18 mouse cellular contexts compared by ENCODE assay signal in genomic region chr12:90945743-90946527, GRCm38 (mm10).
DNase-seq lines count a peak whose midpoint lies in the region; ATAC-seq and TF ChIP-seq lines count a peak whose summit lies in the region.
"Had no signal": no experiment of that assay in that cellular context is flagged by ENCODE, and none has a peak within 500 bp of the region (broad histone marks: within the 10 kb centered on the region; RNA-seq: fewer than 3 reads in every experiment).

No protein-coding gene starts in this region.

- H3K4me2 ChIP-seq in heart, postnatal 0 days (ENCODE audit: low read depth, low read length) = peak overlapping the region; percentile 33
- no peak overlapping the region for H3K4me2 ChIP-seq in forebrain, embryonic 14.5 days (ENCODE audit: low read length)
- H3K4me2 ChIP-seq in hindbrain, embryonic 11.5 days (replicated peaks; ENCODE audit: low read depth, low read length) = no peak overlapping the region
- H3K4me2 ChIP-seq: midbrain, embryonic 13.5 days had no signal

- H3K4me1 ChIP-seq in heart, adult 2 months (ENCODE audit: control insufficient read depth, insufficient read depth, low read length) = no peaks in the 10 kb centered on the region
- peaks cover 7% of the 10 kb centered on the region; the same call in 1 of the 2 replicates for H3K4me1 ChIP-seq in heart, postnatal 0 days (ENCODE audit: control insufficient read depth, insufficient read depth)
- no peaks in the 10 kb centered on the region for H3K4me1 ChIP-seq in forebrain, embryonic 14.5 days (ENCODE audit: control insufficient read depth, insufficient read depth, low read length)
- no peaks in the 10 kb centered on the region for H3K4me1 ChIP-seq in hindbrain, embryonic 11.5 days (replicated peaks; ENCODE audit: control insufficient read depth, insufficient read depth, low read length)
- H3K4me1 ChIP-seq: midbrain, embryonic 13.5 days had no signal

- no peak overlapping the region for H3K4me3 ChIP-seq in heart, adult 2 months
- no peak overlapping the region for H3K4me3 ChIP-seq in heart, postnatal 0 days (ENCODE audit: low read depth, low read length)
- no peak overlapping the region for H3K4me3 ChIP-seq in forebrain, embryonic 14.5 days (ENCODE audit: low read depth, low read length)
- H3K4me3 ChIP-seq in hindbrain, embryonic 11.5 days (ENCODE audit: low read depth, low read length) = no peak overlapping the region
- H3K4me3 ChIP-seq: erythroblast, embryonic 14.5 days; midbrain, embryonic 13.5 days had no signal

- peak; percentile 93 for DNase-seq in heart, adult 11 months
- no peak for DNase-seq in heart, postnatal 25 days (ENCODE audit: low spot score)
- DNase-seq in heart, adult 2 months = peak in 1 of 2 experiments; percentile 38
- peak; percentile 87 for DNase-seq in heart, postnatal 0 days (ENCODE audit: low spot score)
- no peak for DNase-seq in forebrain, embryonic 14.5 days (ENCODE audit: low spot score)
- DNase-seq in frontal cortex, postnatal 14 days (ENCODE audit: low spot score in 2 of 2) = no peak
- no peak for DNase-seq in thymus, postnatal 14 days
- DNase-seq in hindbrain, embryonic 11.5 days (ENCODE audit: low spot score) = no peak
- DNase-seq: adrenal gland, postnatal 25 days; cerebellum, postnatal 25 days; gastrocnemius, postnatal 14 days; kidney, adult 8-10 months; kidney, postnatal 4 days; liver, postnatal 0 days had no signal

- intact Hi-C loops in heart, postnatal 25 days (cut with DNase I) = no loop called here
- intact Hi-C loops in heart, adult 2 months (cut with DNase I) = no loop called here

- no peak overlapping the region for H3K9ac ChIP-seq in heart, adult 2 months (ENCODE audit: low read depth, low read length)
- no peak overlapping the region for H3K9ac ChIP-seq in heart, postnatal 0 days (replicated peaks; ENCODE audit: low read depth, low read length)
- H3K9ac ChIP-seq in forebrain, embryonic 14.5 days (ENCODE audit: low read length) = no peak overlapping the region
- H3K9ac ChIP-seq in hindbrain, embryonic 11.5 days (ENCODE audit: low read depth, low read length) = no peak overlapping the region
- H3K9ac ChIP-seq: liver, postnatal 0 days; midbrain, embryonic 13.5 days had no signal

- peak; percentile 96 for ATAC-seq in heart, postnatal 0 days (ENCODE audit: insufficient read depth, low read depth)
- ATAC-seq in forebrain, embryonic 14.5 days = no peak
- ATAC-seq in hindbrain, embryonic 11.5 days (ENCODE audit: low FRiP score) = no peak
- ATAC-seq: liver, postnatal 0 days; midbrain, embryonic 13.5 days had no signal

- TF ChIP-seq EP300 in heart, adult 2 months (IDR thresholded peaks at IDR 0.05; ENCODE audit: insufficient read depth, low read depth, low read length) = 0 out of 2 replicates have a peak, but pooled peaks have one; percentile 25
- peak; percentile 95 for TF ChIP-seq EP300 in heart, postnatal 0 days (IDR thresholded peaks at IDR 0.05; ENCODE audit: low read depth)

- H3K36me3 ChIP-seq in heart, adult 2 months (ENCODE audit: control insufficient read depth, insufficient read depth, low read length) = peaks cover 2% of the 10 kb centered on the region; the same call in 1 of the 2 replicates
- H3K36me3 ChIP-seq in heart, postnatal 0 days (replicated peaks; ENCODE audit: control insufficient read depth, insufficient read depth, low read length) = no peaks in the 10 kb centered on the region
- H3K36me3 ChIP-seq in forebrain, embryonic 14.5 days (ENCODE audit: control insufficient read depth, insufficient read depth, low read length) = no peaks in the 10 kb centered on the region
- no peaks in the 10 kb centered on the region for H3K36me3 ChIP-seq in hindbrain, embryonic 11.5 days (ENCODE audit: control insufficient read depth, insufficient read depth, low read length)
- H3K36me3 ChIP-seq: G1E; midbrain, embryonic 13.5 days had no signal

- TF ChIP-seq POLR2A in heart, adult 2 months (IDR thresholded peaks at IDR 0.05; ENCODE audit: insufficient read depth, low read depth, low read length) = no peak

- H3K79me2 ChIP-seq in heart, adult 2 months (replicated peaks; ENCODE audit: control insufficient read depth, insufficient read depth, low read length) = no peaks in the 10 kb centered on the region

- TF ChIP-seq CTCF in heart, adult 2 months (IDR thresholded peaks at IDR 0.05) = no peak
- TF ChIP-seq CTCF in heart, postnatal 0 days (IDR thresholded peaks at IDR 0.05; ENCODE audit: low read depth) = no peak

- H3K9me3 ChIP-seq in heart, postnatal 0 days (replicated peaks; ENCODE audit: control insufficient read depth, low read length) = no peaks in the 10 kb centered on the region
- no peaks in the 10 kb centered on the region for H3K9me3 ChIP-seq in forebrain, embryonic 14.5 days (replicated peaks; ENCODE audit: control insufficient read depth, low read length)
- H3K9me3 ChIP-seq in hindbrain, embryonic 11.5 days (ENCODE audit: control insufficient read depth, low read length) = no peaks in the 10 kb centered on the region
- H3K9me3 ChIP-seq: G1E; midbrain, embryonic 13.5 days had no signal

- no peaks in the 10 kb centered on the region for H3K27me3 ChIP-seq in heart, adult 2 months (ENCODE audit: control insufficient read depth, insufficient read depth, low read length)
- H3K27me3 ChIP-seq in heart, postnatal 0 days (ENCODE audit: control insufficient read depth, insufficient read depth, low read length) = no peaks in the 10 kb centered on the region
- no peaks in the 10 kb centered on the region for H3K27me3 ChIP-seq in forebrain, embryonic 14.5 days (replicated peaks; ENCODE audit: control insufficient read depth, insufficient read depth, low read length)
- H3K27me3 ChIP-seq in hindbrain, embryonic 11.5 days (ENCODE audit: control insufficient read depth, insufficient read depth, low read length) = no peaks in the 10 kb centered on the region
- H3K27me3 ChIP-seq: midbrain, embryonic 13.5 days had no signal

- peak overlapping the region; percentile 79 for H3K27ac ChIP-seq in heart, adult 2 months
- H3K27ac ChIP-seq in heart, postnatal 0 days (ENCODE audit: low read depth) = peak overlapping the region; percentile 92
- no peak overlapping the region for H3K27ac ChIP-seq in forebrain, embryonic 14.5 days (ENCODE audit: low read depth, low read length)
- H3K27ac ChIP-seq in hindbrain, embryonic 11.5 days (ENCODE audit: low read depth, low read length) = no peak overlapping the region
- H3K27ac ChIP-seq: macrophage; midbrain, embryonic 13.5 days had no signal

- 47% methylated on average over 6 of the region's 6 CpGs for WGBS in heart, adult 2 months
- 24% methylated on average over 6 of the region's 6 CpGs for WGBS in heart, postnatal 0 days
- WGBS in forebrain, embryonic 14.5 days = 73% methylated on average over 6 of the region's 6 CpGs
- 69% methylated on average over 6 of the region's 6 CpGs for WGBS in hindbrain, embryonic 11.5 days

Comparison
In these comparisons a context has a peak if more than half of its experiments do, and no peak if none do; other contexts are left out.
1. DNase-seq: peak in heart, adult 11 months (single experiment) and heart, postnatal 0 days (single experiment); none in heart, postnatal 25 days (single experiment), forebrain, embryonic 14.5 days (single experiment), frontal cortex, postnatal 14 days (0 of 2), thymus, postnatal 14 days (single experiment) and hindbrain, embryonic 11.5 days (single experiment).
2. H3K27ac ChIP-seq: peak in heart, adult 2 months (single experiment) and heart, postnatal 0 days (single experiment); none in forebrain, embryonic 14.5 days (single experiment) and hindbrain, embryonic 11.5 days (single experiment).